Mouse (Mus musculus): Measurements from ENCODE around the gene Cyfip2.
A peak's percentile ranks its signal among the peaks of the same experiment; 100 is the strongest.

Cyfip2 gene

GRCm38 (mm10) chr11:46308271-46308974 is 4.2 kb downstream of the Cyfip2 start:
- no peak for DNase-seq (ENCODE audit: low read depth)

- DNase-seq (ENCODE audit: low read depth), result no peak
These were observed 4.9 kb downstream of the Cyfip2 start for GRCm38 (mm10) chr11:46307768-46308167.

- no peak for DNase-seq (ENCODE audit: low read depth)
These were observed 5.9 kb downstream of the Cyfip2 start for GRCm38 (mm10) chr11:46306776-46307175.

- DNase-seq (ENCODE audit: low read depth), result no peak
These were observed 6.7 kb downstream of the Cyfip2 start for GRCm38 (mm10) chr11:46305881-46306520.

- no peak for DNase-seq (ENCODE audit: low read depth)
These were observed 7.6 kb downstream of the Cyfip2 start for GRCm38 (mm10) chr11:46304864-46305710.

GRCm38 (mm10) chr11:46304093-46304492 is 8.6 kb downstream of the Cyfip2 start:
- no peak for DNase-seq (ENCODE audit: low read depth)

GRCm38 (mm10) chr11:46302471-46302870 is 10.2 kb downstream of the Cyfip2 start:
- DNase-seq (ENCODE audit: low read depth), result no peak

- DNase-seq (ENCODE audit: low read depth), result no peak
These were observed 10.9 kb downstream of the Cyfip2 start for GRCm38 (mm10) chr11:46301579-46302248.

GRCm38 (mm10) chr11:46299901-46300300 is 12.8 kb downstream of the Cyfip2 start:
- no peak for DNase-seq (ENCODE audit: low read depth)

GRCm38 (mm10) chr11:46298889-46299785 is 13.5 kb downstream of the Cyfip2 start:
- no peak for DNase-seq (ENCODE audit: low read depth)

- DNase-seq (ENCODE audit: low read depth), result no peak
These were observed 18.3 kb downstream of the Cyfip2 start for GRCm38 (mm10) chr11:46294390-46294789.

- DNase-seq (ENCODE audit: low read depth), result no peak
These were observed 19.2 kb downstream of the Cyfip2 start for GRCm38 (mm10) chr11:46293491-46293890.

- DNase-seq (ENCODE audit: low read depth), result peak; percentile 43
These were observed 21.7 kb downstream of the Cyfip2 start for GRCm38 (mm10) chr11:46290988-46291405.

GRCm38 (mm10) chr11:46289561-46289960 is 23.1 kb downstream of the Cyfip2 start:
- no peak for DNase-seq (ENCODE audit: low read depth)

- no peak for DNase-seq (ENCODE audit: low read depth)
These were observed 23.6 kb downstream of the Cyfip2 start for GRCm38 (mm10) chr11:46289022-46289421.

GRCm38 (mm10) chr11:46288091-46288490 is 24.6 kb downstream of the Cyfip2 start:
- DNase-seq (ENCODE audit: low read depth), result no peak

GRCm38 (mm10) chr11:46286803-46287202 is 25.9 kb downstream of the Cyfip2 start:
- DNase-seq (ENCODE audit: low read depth), result peak; percentile 16

- DNase-seq (ENCODE audit: low read depth), result no peak
These were observed 28.9 kb downstream of the Cyfip2 start for GRCm38 (mm10) chr11:46283800-46284199.

- DNase-seq (ENCODE audit: low read depth), result no peak
These were observed 30.0 kb downstream of the Cyfip2 start for GRCm38 (mm10) chr11:46282612-46283011.

GRCm38 (mm10) chr11:46278709-46279108 is 34.0 kb downstream of the Cyfip2 start:
- no peak for DNase-seq (ENCODE audit: low read depth)

GRCm38 (mm10) chr11:46278140-46278539 is 34.5 kb downstream of the Cyfip2 start:
- no peak for DNase-seq (ENCODE audit: low read depth)

Measured in NIH3T3 (cell line).